Mouse (Mus musculus): ENCODE results near the gene Gimap5.

Gene Gimap5

DNA sequence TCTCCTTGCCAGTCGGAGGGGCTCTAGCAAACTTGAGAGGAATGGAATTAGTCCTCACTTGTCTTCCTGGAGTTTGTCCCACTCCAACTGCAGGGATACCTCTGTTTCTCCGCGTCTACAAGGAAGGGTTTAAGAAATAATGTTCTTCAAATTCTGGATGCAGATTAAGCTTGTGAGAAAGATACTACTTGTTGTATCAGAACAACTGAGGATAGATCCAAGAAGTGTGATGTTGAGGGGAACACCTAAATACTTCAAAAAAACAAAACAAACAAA lies 6.3 kb upstream of the Gimap5 start:
- DNase-seq (ENCODE audit: low spot score in 2 of 2) = no peak

DNA sequence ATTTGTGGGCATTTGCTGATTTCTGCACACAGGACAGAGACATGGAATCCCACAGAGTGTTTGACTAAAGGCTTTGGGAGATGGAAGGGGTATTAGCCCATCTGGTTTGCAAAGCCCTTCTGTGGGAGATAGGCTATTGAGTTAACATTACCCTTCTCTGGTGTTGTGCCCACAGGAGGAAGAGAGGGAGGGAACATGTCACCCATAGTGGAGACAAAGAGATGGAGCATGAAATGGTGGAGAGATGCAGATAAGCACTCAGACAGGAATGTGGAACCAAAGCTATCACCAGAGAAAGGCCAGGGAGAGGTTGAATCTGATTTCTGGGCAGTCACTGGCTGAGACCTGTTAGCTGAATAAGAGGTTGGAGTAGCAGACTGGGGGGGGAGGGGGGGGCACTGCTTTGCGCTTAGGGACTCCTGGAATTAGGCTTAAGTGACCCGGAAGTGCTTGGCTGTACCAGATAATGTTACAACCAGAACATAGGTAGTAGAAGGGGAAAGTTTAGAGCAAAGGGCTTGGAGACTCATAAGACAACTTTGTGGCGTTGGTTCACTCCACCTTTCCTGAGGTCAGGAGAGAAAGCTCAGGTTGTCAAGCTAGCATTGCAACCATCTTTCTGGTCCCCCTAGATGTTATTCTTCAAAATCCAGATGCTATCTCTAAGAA lies 5.4 kb upstream of the Gimap5 start:
- DNase-seq (ENCODE audit: low spot score in 2 of 2) = no peak

DNA sequence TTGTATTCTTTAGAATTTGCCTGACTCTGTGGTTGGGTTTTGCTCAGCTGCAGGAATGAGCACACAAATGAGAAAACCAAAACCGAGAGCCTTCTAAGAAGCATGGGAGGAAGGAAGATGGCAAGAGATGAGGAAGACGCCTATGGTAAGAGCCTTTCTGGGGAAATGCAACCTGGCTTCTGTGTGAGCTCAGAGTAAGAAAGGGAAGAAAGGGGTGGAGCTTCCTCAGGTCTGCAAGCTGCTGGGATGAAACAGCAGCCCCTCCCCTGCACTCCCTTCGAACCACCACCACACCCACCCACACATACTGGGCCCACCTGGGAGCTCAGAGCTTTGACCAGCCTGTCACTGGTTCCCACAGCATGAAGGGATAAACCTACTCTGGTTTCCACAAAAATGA lies 4.7 kb upstream of the Gimap5 start:
- no peak for DNase-seq (ENCODE audit: low spot score in 2 of 2)

DNA sequence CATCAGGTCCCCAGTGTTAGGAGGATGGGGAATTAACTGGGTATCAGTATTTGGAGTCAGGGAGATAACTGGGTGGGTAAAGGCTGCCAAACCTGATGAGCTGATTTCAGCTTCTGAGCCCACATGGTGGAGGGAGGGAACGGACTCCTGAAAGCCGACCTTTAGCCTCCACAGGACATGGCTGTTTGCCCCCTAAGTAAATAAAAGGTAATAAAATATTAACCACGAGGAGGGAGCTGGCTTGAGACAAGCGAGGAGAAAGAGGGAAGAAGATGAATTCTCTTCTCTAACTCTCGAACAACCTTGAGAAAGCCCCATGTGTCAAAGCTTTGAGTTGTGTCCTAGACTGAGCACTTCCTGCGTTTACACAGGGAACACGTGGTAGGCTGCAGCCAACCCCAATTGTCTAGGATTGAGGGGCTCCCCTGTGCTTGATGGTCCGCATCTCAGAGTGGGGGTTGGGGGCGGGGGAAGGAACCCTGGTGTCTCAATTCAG lies 4.2 kb upstream of the Gimap5 start:
- DNase-seq (ENCODE audit: low spot score in 2 of 2) = no peak

DNA sequence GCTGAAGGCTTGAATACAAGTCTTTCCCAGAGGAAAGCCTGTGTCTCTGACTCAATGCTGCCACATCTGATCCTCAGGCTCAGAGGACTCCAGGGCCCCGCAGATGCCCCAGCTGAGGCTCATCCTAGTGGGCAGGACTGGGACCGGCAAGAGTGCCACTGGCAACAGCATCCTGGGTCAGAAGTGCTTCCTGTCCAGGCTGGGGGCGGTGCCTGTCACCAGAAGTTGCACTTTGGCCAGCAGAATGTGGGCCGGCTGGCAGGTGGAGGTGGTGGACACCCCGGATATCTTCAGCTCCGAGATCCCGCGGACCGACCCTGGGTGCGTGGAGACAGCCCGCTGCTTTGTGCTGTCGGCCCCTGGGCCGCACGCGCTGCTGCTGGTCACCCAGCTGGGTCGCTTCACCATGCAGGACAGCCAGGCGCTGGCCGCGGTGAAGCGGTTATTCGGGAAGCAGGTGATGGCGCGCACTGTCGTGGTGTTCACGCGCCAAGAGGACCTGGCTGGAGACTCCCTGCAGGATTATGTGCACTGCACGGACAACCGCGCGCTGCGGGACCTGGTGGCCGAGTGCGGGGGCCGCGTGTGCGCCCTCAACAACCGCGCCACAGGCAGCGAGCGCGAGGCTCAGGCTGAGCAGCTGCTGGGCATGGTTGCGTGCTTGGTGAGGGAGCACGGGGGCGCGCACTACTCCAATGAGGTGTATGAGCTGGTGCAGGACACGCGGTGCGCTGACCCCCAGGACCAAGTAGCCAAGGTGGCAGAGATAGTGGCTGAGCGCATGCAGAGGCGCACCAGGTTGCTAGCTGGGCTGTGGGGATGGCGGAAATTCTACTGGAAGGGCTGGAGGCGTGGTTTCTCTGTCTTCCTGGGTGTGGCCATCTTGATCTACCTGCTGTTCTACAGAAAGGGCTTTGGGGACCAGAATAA lies 3.3 kb upstream of the Gimap5 start:
- no peak for DNase-seq (ENCODE audit: low spot score in 2 of 2)

DNA sequence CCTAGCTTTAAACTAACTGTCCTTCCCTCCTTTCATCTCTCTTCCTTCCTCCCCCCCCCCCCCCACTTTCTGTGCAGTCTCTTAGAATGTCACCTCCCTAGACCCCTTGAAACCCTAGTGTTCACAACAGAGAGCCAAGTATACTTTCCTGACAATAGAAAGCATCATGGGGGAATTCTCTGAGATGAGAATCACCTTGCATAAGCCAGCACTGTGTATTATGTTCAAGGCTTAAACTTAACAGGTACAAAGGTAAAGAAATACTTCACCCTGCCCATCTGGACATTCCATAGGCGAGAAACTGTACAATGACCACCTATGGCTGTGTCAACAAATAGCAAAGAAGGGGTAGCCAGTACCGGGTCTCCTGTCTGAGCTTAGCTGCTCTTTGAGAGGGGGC lies 507 bp upstream of the Gimap5 start:
- DNase-seq (ENCODE audit: low spot score in 2 of 2) = no peak

DNA sequence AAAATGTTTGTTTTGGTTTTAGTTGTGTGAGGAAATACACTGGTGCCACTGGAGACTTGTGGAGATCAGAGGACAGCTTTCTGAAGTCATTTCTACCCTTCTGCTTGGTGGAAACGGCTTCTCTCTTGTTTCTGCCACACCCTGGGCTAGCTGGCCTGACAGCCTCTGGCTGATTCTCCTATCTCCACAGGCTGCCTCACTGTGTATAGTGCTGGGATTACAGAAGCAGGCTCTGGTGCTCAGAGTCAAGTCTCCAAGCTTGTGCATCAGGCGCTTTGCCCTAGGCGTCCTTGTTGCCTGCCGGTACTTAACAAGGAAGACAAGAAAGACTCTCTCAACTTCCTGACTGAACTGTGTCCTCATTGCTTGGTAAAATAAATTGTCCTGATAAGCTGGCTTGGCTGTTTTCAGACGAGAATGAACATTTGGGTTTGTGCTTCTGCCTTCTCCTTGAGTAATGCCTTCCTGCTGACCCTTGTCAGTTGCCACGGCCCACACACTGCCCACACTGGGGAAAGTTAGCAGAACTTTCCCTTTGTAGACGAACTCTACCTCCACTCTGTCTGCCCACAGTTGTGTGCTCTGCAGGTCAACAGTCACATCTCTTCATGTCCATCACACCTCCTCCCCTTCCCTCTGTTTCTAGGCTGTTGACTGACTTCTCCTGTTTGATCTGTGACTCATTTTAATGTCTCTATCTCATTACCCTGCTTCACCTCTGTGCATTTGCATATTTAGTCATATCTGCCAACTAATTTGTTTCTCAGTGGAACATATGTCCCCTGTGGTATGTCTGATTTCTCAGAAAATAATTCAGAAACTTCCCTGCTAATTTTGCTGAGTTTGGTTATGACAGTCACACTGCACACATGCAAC lies 1.3 kb downstream of the Gimap5 start:
- no peak for DNase-seq (ENCODE audit: low spot score in 2 of 2)

DNA sequence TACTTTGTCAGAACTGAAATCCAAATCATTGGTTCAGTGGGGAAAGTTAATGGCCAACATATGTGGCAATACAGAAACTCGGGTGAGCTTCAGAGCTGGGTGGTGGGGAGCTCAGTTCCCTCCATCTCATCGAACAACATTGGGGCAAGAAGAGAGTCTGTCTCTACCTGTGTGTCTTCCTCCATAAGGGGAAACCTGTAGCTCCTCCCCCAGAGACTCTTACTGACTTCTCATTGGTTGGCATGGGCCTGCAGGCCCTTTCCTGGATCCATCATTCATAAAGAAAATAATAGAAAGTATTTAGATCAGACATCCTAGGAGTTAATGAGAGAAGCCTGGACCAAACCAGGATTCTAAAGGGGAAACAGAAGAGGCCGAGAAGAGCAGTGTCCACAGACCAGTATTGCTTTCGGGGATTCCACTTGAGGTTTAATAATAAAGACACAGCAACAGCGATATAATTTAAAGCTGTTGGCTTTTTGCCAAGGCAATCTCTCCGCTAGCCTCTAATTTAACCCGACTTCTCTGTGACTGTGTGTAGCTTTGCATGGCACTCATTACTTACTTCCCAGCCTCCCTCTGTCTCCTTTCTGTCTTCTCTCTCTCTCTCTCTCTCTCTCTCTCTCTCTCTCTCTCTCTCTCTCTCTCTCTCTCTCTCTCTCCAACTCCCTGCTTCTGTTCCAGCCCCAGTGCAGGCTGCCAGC lies 17.7 kb downstream of the Gimap5 start:
- no peak for DNase-seq (ENCODE audit: low spot score in 2 of 2)

DNA sequence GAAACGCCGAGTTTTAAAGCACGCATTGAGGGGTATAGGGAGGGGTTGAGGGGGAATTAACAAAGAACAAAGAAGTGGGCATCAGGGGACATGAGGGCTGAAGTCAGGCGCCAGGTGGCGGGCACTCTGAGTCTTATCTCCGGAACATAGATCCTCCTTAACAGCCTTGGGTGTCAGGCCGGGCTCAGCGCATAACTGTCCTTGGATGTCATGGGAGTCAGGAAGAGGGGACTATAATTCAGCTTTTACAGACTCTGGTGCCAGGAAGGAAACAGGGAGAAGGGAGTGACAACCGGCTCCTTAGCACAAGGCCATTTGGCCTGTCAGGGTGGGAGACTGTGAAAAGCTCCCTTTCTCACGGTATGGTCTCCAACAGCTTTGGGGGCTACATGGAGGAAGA lies 18.5 kb downstream of the Gimap5 start:
- no peak for DNase-seq (ENCODE audit: low spot score in 2 of 2)

DNA sequence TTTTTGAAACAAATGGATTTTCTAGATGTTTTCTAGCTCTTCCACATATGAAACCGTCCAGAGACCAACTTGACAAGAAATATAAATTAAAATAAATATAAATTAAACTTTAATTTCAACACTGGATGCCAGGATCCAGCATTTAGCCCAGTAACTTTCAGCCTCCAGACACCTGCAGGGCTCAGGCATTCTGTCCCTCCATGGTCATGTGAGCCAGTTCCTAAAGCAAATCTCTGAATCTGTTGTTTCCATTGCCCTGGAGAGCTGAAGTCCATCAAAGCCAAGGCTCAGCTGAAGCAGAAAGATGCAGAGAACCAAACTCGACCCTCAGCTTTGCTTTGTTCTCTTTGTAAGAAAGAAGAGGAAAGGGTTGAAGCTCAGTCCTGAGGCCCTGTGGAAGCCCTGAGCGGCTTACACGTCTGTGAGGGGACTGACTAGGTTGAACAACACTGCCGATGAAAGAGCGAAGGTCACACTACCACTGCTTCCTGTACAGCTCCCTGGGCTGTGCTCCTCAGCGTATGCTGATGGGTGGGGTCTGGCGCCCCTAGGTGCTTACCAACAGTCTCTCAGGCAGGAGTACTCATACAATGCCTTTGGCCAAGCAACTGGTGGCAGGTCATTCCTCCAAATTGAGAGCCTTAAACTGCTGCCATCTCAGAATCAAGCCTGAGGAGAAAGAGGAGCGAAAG lies 22.3 kb downstream of the Gimap5 start:
- DNase-seq (ENCODE audit: low spot score in 2 of 2) = no peak

DNA sequence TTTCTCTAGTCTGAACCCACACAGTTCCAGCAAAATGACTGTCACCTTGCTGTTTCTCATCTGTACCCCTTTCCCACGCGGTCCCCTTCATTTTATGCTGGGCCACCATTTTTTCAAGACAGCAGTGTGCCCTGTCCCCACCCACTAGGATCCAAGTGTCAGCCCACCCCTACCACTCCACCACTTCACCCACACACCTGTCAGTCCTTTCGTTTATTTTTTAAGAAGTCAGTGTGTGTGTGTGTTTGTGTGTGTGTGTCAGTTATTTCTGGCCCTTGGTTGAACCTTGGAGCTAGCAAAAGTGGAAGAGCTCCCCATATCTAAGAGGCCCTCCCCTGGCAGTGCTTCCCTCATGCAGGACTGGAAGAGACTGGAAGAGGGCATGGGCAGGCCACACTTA lies 22.9 kb downstream of the Gimap5 start:
- no peak for DNase-seq (ENCODE audit: low spot score in 2 of 2)

DNA sequence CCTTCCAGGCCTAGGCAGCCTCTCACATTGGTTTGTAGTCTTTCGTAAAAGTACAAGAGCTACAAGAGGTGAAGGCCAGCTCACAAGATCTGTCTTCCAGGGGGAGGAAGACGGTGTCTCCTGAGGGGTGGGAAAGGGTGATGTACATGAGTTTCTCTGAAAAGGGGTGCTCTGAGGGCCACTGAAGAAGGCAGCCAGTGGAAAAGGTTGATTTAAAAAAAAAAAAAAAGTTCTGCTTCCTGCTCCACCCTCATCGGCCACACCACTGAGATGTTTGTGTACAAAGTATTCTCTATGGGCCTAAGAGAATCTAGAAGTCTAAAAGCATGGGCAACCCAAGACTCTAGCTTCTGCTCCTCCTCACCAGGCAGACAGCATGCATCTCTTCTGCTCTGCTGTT lies 24.7 kb downstream of the Gimap5 start, which contains the start of gene Gimap3:
Gene Gimap3, minus strand, starts transcription at position 156 of the 400 bp plus-strand sequence.
- no peak for DNase-seq (ENCODE audit: low spot score in 2 of 2)

DNA sequence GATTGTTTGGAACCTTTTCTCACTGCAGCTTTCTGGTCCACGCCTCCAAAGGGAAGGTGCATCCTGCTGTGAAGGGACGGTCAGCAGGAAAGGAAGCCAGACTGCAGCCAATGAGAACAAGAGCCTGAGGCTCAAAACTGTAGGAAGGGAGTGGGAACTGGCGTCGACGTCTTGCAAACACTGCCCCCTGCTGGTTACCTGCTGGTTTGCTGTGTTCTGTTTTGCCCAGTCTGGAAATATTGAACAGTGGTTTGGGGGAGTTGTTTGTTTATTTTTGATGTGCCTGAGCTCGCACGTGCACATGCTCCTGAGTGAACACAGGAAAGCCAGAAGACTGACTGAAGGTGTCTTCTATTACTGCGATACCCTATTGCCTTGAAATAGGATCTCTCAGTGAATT lies 26.0 kb downstream of the Gimap5 start:
- peak; percentile 55 to 83 for DNase-seq (ENCODE audit: low spot score in 2 of 2)

DNA sequence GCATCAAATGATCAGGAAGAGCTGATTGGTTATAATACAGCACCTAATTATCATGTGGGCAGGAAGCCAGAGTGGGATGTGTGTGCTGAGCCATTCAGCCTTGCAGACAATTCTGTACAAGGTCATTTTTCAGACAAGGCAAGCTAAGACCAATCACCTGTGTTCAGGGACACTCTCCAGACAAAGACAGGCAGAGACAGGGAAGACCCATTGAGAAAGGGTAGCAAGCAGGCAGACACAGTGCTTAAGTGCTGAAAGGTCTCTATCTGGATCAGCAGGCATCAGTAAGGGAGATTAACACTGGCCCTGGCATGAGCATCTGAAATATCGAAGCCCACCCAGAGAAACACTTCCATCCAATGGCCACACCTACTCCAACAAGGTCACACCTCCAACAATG lies 38.4 kb downstream of the Gimap5 start:
- no peak for DNase-seq (ENCODE audit: low spot score in 2 of 2)

DNA sequence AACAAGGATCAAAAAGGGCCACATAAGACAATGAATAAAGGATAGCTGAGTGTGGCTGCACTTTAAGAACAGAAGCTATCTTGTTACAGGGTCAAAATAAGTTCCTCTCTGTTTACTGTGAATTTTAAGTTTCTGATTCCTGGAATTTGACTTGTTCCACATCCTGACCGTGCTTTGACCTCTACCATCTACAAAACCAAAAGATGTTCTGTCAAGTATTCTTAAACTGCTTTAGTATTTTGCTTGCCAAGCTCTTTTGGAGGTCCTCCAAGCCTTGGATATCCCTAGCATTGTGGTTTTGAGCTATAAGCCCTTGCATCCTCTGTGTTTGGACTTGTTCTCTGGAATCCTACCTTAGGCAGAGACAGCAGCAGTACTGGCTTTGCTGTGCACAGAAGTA lies 39.2 kb downstream of the Gimap5 start:
- DNase-seq (ENCODE audit: low spot score in 2 of 2) = no peak

DNA sequence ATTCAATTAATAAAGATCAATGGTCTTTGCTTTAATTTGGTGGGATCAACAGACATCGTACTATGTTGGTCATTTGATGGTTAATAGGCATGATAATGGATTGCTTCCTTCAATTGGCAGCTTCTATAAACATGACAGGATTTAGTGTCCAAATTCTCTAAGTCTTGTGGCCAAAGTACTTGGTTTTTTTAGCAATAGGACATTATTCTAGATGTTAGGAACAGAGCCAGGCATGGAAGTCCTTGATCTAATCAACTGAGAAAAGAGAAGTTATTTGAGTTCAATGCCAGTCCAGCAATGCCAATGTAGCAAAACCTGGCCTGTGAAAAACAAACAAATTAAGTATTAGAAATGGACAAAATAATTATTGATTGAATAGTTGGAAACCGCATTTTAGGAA lies 39.6 kb downstream of the Gimap5 start:
- DNase-seq (ENCODE audit: low spot score in 2 of 2) = no peak

DNA sequence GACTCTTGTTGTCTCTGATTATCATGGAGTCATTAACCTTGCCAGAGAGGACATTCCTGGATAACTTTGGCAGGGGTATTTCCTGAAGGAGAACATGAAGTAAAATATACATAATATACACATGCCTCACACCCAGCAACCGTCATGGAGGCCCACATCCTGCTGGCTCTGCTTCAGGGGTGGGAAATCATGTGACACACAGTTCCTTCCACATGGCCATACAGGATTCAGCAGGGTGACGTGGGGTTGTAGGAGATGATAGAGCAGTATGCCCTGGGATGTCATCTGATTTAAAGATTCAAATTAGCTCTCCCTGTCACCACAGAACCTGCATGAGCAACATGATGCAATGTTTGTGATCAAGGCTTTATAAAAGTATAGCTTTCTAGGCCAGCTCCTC lies 41.9 kb downstream of the Gimap5 start:
- no peak for DNase-seq (ENCODE audit: low spot score in 2 of 2)

DNA sequence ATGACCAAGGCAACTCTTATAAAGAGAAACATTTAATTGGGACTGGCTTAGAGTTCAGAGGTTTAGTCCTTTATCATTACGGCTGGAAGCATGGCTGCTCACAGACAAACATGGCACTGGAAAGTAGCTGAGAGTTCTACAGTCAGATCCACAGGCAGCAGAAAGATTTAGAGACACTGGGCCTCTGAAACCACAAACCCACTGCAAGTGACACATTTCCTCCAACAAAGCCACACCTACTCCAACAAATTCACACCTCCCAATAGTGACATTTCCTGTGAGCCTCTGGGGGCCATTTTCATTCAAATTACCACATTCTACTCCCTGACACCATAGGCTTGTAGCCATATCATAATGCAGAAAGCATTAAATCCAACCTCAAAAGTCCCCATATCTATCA lies 55.9 kb downstream of the Gimap5 start:
- no peak for DNase-seq (ENCODE audit: low spot score in 2 of 2)

DNA sequence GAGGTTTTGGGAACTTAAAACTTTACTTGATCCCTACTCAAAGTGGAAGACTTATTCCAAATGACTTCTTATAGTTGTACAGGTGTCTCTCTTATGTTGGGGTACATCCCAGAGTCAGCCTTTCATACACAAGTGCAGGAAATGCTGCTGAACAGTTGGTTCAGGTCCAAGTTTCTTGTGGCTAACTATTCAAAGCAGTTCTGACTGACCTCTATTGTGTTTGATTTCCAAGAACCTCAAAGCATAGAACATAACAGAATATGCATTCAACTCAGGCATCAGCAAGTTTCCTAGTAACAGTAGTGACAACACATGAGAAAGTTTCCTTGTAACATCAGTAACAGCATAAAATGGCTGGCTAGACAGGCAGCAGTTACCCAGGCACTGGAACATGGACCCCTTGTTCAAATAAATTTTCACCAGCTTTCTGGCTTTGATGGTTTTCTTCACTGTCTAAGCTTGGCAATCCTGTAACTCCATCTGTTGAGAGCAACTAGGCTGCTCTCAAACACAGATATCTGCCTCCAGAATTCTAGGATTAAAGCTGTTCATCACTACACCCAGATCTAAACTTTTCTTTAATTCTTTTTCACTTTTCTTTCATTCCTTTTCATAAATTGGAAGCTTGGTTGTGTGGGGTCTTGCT lies 57.5 kb downstream of the Gimap5 start:
- DNase-seq (ENCODE audit: low spot score in 2 of 2) = no peak

All from urinary bladder, postnatal 4 days (tissue).